Comparison of ENCODE assay signal across 8 mouse cellular contexts in genomic region chr6:119846751-119847517, GRCm38 (mm10). TPM values are rescaled to one million over a fixed set of nuclear protein-coding genes. Genes with fewer than 3 reads are reported as not detected.
DNase-seq lines count a peak whose midpoint lies in the region; ATAC-seq and TF ChIP-seq lines count a peak whose summit lies in the region.

No protein-coding gene starts in this region.

- H3K9ac ChIP-seq in intestine, postnatal 0 days (ENCODE audit: low read depth, low read length) = peak overlapping the region; percentile 79

- H3K4me2 ChIP-seq in intestine, postnatal 0 days (replicated peaks; ENCODE audit: low read depth) = peak overlapping the region; percentile 91

- peak overlapping the region; percentile 80 for H3K4me3 ChIP-seq in gastrocnemius, adult 2 months
- H3K4me3 ChIP-seq in intestine, postnatal 0 days (ENCODE audit: low read depth, low read length) = peak overlapping the region; percentile 92

- H3K27ac ChIP-seq in gastrocnemius, adult 2 months = peak overlapping the region; percentile 98
- no peak overlapping the region for H3K27ac ChIP-seq in intestine, postnatal 0 days (ENCODE audit: low read depth, low read length)

- intact Hi-C loops in gastrocnemius, adult 2 months (cut with DNase I) = loop anchor here (2.0 kb wide), 1 partner anchor 54 kb away; no protein-coding TSS in a partner anchor

- no peaks in the 10 kb centered on the region for H3K4me1 ChIP-seq in intestine, postnatal 0 days (replicated peaks; ENCODE audit: control insufficient read depth, insufficient read depth, low read length)

- 24% methylated on average over 11 of the region's 11 CpGs for WGBS in intestine, postnatal 0 days

- no peaks in the 10 kb centered on the region for H3K9me3 ChIP-seq in intestine, postnatal 0 days (ENCODE audit: control insufficient read depth)

- H3K27me3 ChIP-seq in intestine, postnatal 0 days (replicated peaks; ENCODE audit: control insufficient read depth, insufficient read depth, low read length) = no peaks in the 10 kb centered on the region

- H3K36me3 ChIP-seq in intestine, postnatal 0 days (ENCODE audit: control insufficient read depth, insufficient read depth) = no peaks in the 10 kb centered on the region

- DNase-seq in gastrocnemius, adult 2 months = no peak
- DNase-seq in gastrocnemius, postnatal 25 days = no peak
- DNase-seq in thymus, postnatal 25 days = peak; percentile 3
- no peak for DNase-seq in thymus, postnatal 4 days
- DNase-seq in retina, postnatal 1 day = peak; percentile 11
- no peak for DNase-seq in left cerebral cortex, adult 11 months (ENCODE audit: low spot score)
- no peak for DNase-seq in spleen, postnatal 4 days (ENCODE audit: low spot score in 2 of 2)

- no peak for ATAC-seq in intestine, postnatal 0 days

- no peak for TF ChIP-seq CTCF in gastrocnemius, adult 2 months (IDR thresholded peaks at IDR 0.05)
- TF ChIP-seq CTCF in intestine, postnatal 0 days (IDR thresholded peaks at IDR 0.05; ENCODE audit: low read depth) = no peak

RNA-seq across cellular contexts. Expression of gene Erc1, which starts 1.0 kb away (rescaled TPM):
- 10 to 100 TPM; 29.5 to 33.5 TPM for total RNA-seq in gastrocnemius, adult 2 months (2021)
- 10 to 100 TPM; 21.2 to 25.7 TPM for total RNA-seq in gastrocnemius, postnatal 25 days (2021)
- 4.5 and 5.4 TPM in 2 replicates for polyA plus RNA-seq in intestine, postnatal 0 days (2015; fragmentation: Nextera tagmentation; extraction: Ambion mirVana)

RNA-seq across cellular contexts. Expression of gene Rad52, which starts 55.6 kb away (rescaled TPM):
- total RNA-seq in gastrocnemius, adult 2 months (2021) = 10 to 100 TPM; 15.1 to 18.2 TPM
- total RNA-seq in gastrocnemius, postnatal 25 days (2021) = 10 to 100 TPM; 14.7 to 15.0 TPM
- 4.2 and 4.6 TPM in 2 replicates for polyA plus RNA-seq in intestine, postnatal 0 days (2015; fragmentation: Nextera tagmentation; extraction: Ambion mirVana)

Comparison
In these comparisons a context has a peak if more than half of its experiments do, and no peak if none do; other contexts are left out.
1. DNase-seq: peak in thymus, postnatal 25 days (single experiment) and retina, postnatal 1 day (single experiment); none in gastrocnemius, adult 2 months (single experiment), gastrocnemius, postnatal 25 days (single experiment), thymus, postnatal 4 days (single experiment), left cerebral cortex, adult 11 months (single experiment) and spleen, postnatal 4 days (0 of 2).